Mouse (Mus musculus) ES-CJ7 (cell line): ENCODE data around the gene Bean1.
"Not testable (repeated sequence)": the region's sequence is repeated elsewhere in the genome, so short reads cannot be mapped to it uniquely, and the experiment has no call there.

ENCODE experiments used
- DNase-seq: peaks from one replicate; pipeline ENCODE4 v3.0.0; 2011; ENCODE audit warnings: low read depth, low spot score

Bean1 gene

GRCm38 (mm10) chr8:104242038-104242644 is 71.9 kb downstream of the Bean1 start:
- DNase-seq: no peak

- no peak for DNase-seq
These were observed 76.4 kb downstream of the Bean1 start for GRCm38 (mm10) chr8:104246621-104247020.

- DNase-seq: no peak
These were observed 77.0 kb downstream of the Bean1 start for GRCm38 (mm10) chr8:104247054-104247907.

GRCm38 (mm10) chr8:104247908-104248275 is 77.7 kb downstream of the Bean1 start:
- no peak for DNase-seq

- peak; percentile 83 for DNase-seq
These were observed 78.0 kb downstream of the Bean1 start, which contains the start of gene Tk2 for GRCm38 (mm10) chr8:104248276-104248675. Tk2 (minus strand) TSS chr8:104248558.

- DNase-seq: no peak
These were observed 79.3 kb downstream of the Bean1 start for GRCm38 (mm10) chr8:104249442-104249996.

- peak; percentile 98 for DNase-seq
These were observed 80.5 kb downstream of the Bean1 start, which contains the start of gene Cklf for GRCm38 (mm10) chr8:104250439-104251367. Cklf (plus strand) TSS chr8:104250861.

GRCm38 (mm10) chr8:104251461-104251860 is 81.2 kb downstream of the Bean1 start:
- DNase-seq: peak; percentile 76

GRCm38 (mm10) chr8:104253016-104253415 is 82.8 kb downstream of the Bean1 start:
- peak; percentile 78 for DNase-seq

- not testable (repeated sequence) for DNase-seq
These were observed 91.6 kb downstream of the Bean1 start for GRCm38 (mm10) chr8:104261802-104262201.

GRCm38 (mm10) chr8:104264271-104264935 is 94.2 kb downstream of the Bean1 start:
- not testable (repeated sequence) for DNase-seq

GRCm38 (mm10) chr8:104268368-104268767 is 98.1 kb downstream of the Bean1 start:
- DNase-seq: no peak
